Mouse (Mus musculus) spleen, embryonic (tissue): Measurements from ENCODE around the gene Llgl1.

Experiments used
- CTCF ChIA-PET: fragments of 350-600 bp; sonication (Branson Sonifier 250); formaldehyde crosslinking; loops from one replicate; lab custom pipeline; 2022; lab: Charles Lee

Llgl1 gene

DNA sequence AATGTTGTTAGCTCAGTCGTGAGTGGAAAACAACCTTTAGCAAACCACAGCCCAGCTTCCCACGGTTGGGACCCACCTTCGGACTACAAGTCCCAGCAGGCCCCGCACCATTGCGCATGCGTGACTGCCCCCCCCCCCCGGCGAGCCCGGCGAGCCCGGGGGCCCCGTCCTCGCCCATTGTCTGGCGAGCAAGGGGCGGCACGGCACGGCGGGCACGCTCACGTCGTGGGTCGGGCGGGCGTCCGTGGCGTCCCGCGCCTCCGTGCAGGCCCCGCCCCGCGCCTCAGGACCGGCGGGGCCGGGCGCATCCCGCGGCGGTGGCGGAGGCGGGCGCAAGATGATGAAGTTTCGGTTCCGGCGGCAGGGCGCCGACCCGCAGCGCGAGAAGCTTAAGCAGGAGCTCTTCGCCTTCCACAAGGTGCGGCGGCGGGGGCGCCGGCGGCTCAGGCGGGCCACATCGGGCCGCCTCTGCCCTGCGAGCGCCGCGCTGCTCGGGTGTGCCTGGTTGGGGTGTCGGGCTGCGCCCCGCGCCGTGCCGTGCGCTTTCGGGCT lies at the start of gene Llgl1:
Llgl1 (plus strand) TSS at position 200 of the 552 bp plus-strand sequence.
- CTCF ChIA-PET = interaction anchor here (0.6 to 1.2 kb wide), 4 partner anchors 13 to 1507 kb away, joined by 3 to 7 read pairs (median 6); no protein-coding TSS in a partner anchor

DNA sequence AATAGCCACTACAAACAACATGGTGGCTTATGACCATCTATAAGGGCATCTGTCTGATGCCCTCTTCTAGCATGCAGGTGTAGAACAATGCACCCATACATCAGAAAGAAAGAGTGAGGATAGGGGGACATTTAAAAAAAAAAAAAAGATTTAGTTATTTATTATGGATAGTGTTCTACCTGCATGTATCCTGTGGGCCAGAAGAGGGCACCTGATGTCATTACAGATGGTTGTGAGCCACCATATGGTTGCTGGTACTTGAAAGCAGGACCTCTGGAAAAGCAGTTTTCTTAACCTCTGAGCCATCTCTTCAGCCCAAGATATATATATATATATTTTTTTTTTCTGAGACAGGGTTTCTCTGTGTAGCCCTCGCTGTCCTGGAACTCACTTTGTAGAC lies 3.4 kb upstream of the Llgl1 start:
- CTCF ChIA-PET = no interaction called here

DNA sequence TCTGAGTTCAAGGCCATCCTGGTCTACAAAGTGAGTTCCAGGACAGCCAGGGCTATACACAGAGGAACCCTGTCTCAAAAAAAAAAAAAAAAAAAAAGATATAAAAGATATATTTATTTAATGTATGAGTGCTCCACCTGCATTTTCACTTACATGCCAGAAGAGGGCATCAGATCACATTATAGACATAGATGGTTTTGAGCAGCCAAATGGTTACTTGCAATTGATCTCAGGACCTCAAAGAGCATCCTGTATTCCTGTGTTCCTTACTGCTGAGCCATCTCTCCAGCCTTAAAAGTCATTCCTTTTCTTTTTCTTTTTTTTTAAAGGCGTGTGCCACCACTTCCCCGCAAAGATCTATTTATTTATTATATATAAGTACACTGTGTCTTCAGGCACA lies 2.0 kb upstream of the Llgl1 start:
- CTCF ChIA-PET = no interaction called here

DNA sequence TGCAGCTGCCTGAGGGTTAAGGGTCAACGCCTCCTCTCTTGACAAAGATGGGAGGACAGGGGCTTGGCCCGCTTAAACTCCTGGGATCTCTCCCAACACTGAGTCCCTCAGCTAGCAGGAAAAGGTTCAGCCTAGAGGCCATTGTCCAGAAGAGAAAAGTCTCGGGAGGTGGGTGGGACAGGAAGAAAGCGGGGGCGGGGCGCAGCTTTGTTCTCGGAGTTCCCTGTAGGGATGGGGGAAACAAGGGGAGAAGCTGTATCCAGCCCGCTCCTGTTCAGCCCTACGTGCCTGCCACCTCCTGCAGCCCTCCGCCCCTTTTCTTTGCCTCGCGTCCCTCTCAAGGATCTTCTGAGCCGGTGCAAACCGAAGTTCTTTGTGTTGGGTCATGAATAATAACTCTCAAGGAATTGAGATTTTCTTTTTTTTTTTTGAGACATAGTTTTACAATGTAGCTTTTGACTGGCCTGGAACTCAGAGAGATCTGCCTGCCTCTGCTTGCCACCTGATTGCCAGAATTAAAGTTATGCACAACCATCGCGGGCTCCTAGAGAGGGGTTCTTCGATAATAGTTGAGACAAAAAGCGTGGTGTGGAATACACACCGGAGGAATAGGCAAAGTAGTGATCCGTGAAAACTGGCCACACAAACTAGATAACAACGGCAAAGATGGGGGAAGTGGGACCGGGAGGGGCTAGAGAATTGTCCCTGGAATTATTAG lies 558 bp upstream of the Llgl1 start:
- CTCF ChIA-PET = interaction anchor here (0.6 to 1.2 kb wide), 4 partner anchors 13 to 1507 kb away, joined by 3 to 7 read pairs (median 6); no protein-coding TSS in a partner anchor

DNA sequence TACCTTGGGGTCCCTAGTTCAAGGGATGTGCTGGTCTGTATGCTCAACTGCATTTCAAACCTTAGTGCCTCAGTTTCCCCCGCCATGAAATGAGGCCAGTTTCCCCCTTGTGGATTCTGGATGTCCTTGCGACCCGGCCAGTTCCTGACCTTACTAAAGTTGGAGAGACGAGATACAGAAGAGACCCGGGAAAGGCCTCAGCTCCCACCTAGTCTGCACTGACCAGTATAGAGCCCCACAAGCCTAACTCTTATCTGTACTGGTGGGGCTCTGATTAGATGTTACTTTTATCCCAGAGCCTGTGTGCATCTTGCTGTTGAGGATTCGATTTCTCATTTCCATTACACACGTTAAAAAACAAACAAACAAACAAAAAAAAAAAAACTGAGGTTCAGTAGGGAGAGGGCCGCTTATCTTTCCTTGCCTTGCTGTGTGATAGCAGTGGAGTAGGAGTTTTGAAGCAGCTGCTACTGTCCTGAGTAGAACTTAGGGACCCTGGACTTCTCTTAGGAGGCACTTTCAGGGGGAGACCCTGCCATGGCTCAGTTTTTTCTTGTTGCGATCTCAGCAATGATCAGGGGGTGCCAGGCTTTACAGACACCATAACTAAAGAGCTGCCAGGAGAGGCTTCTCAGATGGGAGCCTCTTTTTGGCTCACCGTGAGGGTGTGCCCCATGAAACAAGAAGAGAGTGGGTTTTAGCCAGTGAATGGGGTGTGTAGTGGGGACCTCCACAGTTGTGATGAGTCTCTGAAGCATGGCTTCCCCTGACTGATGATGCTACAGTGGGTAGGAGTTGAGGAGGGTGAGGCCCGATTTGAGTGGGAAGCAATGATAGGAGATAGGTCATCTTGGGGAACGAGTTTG lies 1.0 kb downstream of the Llgl1 start:
- CTCF ChIA-PET = no interaction called here

DNA sequence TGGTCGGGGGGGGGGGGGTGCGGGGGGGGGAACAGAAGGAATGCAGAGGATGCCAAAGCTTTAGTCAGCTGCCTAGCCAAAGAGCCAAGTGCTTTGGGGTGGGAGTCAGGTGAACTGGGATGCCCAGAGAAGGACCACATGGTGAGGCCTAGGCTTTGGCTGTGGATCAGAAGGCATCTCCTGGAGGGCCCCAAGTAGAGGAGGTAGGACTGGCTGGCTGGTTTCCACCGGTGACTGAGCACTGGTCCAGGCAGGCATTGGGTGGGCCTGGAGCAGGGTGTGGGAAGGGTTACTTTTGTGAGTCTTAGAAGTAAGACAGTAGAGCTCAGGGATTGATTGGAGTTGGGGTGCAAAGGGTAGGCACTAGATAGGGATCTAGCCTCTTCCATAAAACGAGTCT lies 2.1 kb downstream of the Llgl1 start:
- CTCF ChIA-PET = no interaction called here

DNA sequence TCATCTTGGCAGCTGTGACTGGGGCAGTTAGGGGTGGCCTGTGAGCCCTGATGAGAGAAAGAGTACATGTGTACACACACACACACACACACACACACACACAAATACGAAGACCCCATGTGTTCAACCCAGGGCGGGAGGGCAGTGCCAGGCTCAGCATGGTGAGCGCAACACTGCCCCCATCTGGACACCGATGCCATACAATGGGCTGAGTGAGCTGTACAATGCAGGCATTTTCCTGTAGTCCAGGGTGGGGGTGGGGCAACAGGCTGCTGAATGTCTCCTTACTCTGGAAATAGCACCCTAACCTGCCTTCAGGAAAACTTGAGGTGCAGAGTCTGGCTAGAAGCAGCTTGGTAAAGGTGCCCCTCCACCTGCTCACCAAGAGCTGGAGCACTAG lies 3.6 kb downstream of the Llgl1 start:
- CTCF ChIA-PET = no interaction called here

DNA sequence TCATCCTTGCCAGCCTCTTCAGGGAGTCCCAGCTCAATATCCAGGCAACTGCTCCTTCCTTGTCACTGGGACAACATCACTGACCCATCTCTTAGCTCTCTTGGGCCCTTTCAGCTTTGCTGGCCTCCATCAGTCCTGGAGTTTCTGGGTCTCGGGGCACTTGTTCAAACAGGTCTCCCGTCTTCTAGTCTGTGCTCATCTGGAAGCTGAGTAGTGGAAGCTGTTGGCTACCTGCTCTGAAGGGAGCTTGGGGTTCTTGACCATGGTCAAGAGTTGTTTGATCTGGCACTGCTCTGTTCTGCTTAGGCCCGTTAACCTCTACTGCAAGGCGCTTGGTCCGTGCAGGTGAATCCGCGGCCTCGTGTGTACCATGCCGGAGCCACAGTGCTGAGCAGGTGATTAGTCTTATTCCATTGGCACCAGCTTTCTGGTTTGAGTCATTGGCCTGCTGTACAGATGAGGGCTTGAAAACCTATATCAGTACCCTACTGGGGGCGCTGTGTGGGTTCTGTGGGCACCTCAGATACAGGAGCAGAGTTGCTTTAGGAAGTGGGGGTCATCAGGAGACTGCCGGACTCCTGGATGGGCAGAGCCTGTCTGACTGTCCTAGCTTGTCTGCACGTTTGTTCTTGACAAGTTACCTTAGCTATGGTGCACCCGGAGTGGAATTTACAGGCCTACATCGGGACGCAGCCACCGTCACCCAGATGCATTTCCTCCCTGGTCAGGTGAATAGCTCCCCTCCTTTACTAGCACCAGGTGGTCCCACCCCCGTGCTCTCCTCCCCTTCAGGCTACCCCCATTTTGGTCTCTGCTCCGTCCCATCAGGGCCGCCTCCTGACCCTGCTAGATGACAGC lies 4.7 kb downstream of the Llgl1 start:
- CTCF ChIA-PET = interaction anchor here (0.9 kb wide), 1 partner anchor 14 kb away, joined by 3 read pairs; no protein-coding TSS in a partner anchor

DNA sequence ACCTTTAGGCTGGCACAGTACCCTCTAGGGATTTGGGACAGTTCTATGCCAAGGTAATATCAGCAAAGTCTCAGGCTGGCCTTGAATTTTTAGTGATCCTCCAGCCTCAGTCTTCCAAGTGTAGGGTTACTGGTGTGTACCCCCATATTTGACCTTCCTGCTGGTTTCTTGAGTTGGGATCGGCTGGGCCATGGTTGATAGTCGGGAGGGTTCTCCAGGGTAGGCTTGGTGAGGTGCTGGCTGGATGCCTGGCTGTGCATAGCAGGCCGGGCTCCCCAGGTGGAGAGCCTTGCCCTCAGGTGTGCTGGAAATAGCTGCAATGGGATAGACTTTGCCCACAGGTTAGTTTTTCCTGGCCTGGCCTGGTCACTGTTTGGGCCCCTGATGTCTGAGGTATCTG lies 5.7 kb downstream of the Llgl1 start:
- CTCF ChIA-PET = no interaction called here

DNA sequence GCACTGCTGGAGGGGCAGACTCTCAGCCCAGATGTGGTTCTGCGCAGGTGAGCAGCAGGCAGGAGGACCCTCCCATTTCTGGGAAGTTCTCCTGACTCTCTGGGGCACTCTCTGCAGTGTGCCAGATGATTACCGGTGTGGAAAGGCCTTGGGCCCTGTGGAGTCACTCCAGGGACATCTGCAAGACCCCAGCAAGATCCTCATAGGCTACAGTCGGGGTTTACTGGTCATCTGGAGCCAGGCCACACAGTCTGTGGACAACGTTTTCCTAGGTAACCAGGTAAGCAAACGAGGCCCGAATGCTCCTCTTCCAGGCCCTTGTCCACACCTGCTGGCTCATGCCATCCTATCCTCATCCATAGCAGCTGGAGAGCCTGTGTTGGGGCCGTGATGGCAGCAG lies 6.6 kb downstream of the Llgl1 start:
- CTCF ChIA-PET = no interaction called here

DNA sequence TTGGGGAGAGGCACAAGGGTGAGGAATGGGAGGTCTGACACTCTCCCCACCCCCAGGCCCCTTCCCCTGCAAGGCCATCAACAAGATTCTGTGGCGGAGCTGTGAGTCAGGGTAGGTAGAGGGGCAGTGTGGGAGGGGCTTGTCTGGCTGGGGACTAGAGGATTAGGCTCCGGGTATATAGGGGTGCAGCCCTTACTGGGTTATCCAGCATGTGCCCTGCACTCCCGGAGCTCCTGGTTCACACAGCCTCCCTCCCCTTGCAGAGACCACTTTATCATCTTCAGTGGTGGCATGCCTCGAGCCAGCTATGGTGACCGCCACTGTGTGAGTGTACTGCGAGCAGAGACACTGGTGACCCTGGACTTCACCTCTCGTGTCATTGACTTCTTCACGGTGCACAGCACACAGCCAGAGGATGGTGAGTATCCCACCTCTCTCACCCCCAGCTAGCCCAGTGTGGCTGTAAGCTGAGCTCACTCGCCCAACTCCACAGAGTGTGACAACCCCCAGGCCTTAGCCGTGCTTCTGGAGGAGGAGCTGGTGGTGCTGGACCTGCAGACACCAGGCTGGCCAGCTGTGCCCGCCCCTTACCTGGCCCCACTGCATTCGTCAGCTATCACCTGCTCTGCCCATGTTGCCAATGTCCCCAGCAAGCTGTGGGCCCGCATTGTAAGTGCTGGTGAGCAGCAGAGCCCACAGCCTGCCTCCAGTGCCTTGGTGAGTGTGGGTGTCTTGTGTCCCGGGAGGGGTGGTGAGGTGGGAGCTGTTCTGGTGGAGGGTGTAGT lies 7.4 kb downstream of the Llgl1 start:
- CTCF ChIA-PET = no interaction called here

DNA sequence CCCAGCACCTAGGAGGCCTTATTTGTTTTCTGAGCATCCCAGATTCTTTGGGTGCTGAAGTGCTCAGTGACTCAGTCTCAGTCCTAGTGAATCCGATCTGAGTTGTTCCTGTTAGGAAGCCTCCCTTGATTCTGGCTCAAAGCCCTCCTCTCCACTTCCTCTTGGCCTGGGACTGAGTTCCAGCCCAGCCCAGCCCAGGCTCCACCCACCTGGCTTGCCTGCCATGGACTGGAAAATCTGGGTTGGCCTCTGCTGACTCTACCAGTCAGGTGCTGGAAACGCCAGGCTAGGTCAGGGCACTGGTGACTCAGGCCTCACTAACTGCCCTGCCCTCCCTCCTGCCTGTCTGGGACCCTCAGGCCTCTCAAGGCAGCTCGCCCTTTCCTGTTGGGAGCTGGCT lies 8.1 kb downstream of the Llgl1 start:
- CTCF ChIA-PET = no interaction called here

DNA sequence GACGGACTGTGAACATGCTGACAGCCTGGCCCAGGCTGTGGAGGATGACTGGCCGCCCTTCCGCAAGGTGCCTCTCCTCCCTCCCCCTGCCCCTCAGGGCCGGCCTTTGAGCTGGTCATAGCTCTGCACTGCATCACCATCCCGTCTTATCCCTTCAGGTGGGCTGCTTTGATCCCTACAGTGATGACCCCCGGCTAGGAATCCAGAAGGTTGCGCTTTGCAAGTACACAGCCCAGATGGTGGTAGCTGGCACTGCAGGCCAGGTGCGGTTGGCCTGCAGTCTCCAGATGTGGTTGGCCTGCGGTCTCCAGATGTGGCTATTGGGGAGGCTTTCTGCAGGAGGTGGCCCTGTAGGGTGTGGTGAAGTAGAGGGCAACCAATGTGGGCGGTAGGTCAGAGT lies 9.1 kb downstream of the Llgl1 start:
- CTCF ChIA-PET = no interaction called here

DNA sequence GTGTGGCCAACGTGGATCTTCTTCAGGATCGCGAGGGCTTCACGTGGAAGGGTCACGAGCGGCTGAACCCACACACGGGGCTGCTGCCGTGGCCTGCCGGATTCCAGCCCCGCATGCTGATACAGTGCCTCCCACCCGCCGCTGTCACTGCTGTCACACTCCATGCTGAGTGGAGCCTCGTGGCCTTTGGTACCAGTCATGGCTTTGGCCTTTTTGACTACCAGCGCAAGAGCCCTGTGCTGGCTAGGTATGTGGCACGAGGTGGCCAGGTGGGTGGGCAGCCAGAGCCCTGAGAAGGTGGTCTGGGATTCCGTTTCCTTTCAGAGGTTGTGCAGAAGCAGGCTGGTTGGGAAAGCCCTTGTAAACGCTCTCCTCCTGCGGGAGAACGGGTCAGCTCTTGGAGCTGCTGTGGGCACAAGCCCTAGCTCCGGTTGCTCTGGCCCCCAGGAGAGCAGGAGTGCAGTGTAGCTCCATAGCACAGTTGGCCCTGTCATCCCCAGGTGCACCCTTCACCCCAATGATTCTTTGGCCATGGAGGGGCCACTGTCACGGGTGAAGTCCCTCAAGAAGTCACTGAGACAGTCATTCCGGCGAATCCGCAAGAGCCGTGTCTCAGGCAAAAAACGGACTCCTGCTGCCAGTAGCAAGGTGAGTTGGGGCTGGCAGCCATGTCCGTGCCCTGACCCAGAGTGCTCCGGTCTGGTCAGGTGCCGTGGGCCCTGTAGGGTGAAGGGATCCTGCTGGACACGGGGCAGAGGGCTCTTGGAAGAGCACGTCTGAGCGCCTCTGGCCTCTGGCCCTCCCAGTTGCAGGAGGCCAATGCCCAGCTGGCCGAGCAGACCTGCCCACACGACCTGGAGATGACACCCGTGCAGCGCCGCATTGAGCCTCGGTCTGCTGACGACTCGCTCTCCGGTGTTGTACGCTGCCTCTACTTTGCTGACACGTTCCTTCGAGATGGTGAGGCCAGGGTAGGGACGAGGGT lies 10.2 kb downstream of the Llgl1 start:
- CTCF ChIA-PET = no interaction called here

DNA sequence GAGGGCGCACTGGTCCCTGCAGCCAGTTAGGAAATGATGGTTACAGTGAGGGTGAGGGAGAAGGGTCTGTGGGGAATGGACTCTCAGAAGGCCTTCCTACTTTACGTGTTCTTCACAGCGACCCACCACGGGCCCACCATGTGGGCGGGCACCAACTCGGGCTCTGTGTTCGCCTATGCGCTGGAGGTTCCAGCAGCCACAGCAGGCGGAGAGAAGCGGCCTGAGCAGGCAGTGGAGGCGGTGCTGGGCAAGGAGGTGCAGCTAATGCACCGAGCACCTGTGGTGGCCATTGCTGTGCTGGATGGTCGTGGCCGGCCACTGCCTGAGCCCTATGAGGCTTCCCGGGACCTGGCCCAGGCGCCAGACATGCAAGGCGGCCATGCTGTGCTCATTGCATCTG lies 11.7 kb downstream of the Llgl1 start:
- CTCF ChIA-PET = no interaction called here

DNA sequence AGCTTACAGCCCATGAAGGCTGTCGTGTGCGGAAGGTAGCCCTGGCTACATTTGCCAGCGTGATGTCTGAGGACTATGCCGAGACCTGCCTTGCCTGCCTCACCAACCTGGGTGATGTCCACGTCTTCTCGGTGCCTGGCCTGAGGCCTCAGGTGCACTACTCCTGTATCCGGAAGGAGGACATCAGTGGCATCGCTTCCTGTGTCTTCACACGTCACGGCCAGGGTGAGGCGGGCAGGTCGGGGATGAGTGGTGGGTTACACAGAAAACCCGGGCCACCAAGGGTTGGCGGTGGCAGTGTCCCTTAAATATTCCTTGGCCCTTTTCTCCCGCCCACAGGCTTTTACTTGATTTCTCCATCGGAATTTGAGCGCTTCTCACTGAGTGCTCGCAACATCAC lies 12.5 kb downstream of the Llgl1 start:
- CTCF ChIA-PET = interaction anchor here (0.6 kb wide), 1 partner anchor 13 kb away, joined by 3 read pairs; the partner anchor contains the start of gene Llgl1

DNA sequence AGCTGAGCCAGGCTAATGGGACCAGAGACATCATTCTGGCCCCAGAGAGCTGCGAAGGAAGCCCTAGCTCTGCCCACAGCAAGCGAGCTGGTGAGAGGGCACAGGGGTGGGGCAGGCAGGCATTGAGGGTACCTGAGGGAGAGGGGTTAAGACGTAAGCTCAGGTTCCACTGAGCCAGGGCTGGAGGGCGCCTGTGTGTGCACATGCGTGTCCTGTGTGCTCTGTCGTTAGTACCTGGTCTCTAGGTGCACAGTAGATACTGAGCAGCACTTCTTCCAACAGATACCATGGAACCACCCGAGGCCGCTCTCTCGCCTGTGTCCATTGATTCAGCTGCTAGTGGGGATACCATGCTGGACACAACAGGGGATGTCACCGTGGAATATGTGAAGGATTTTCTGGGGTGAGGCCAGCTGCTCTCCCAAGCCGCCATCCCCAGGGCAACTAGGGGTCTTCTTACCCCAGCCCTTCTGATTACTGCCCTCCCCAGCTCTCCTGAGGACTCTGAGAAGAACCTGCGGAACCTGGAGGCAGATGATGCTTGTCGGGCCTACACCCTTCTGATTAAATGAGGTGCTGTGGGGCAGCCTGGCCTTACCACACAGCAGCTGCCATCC lies 13.2 kb downstream of the Llgl1 start:
- CTCF ChIA-PET = interaction anchor here (0.6 kb wide), 1 partner anchor 13 kb away, joined by 3 read pairs; the partner anchor contains the start of gene Llgl1

DNA sequence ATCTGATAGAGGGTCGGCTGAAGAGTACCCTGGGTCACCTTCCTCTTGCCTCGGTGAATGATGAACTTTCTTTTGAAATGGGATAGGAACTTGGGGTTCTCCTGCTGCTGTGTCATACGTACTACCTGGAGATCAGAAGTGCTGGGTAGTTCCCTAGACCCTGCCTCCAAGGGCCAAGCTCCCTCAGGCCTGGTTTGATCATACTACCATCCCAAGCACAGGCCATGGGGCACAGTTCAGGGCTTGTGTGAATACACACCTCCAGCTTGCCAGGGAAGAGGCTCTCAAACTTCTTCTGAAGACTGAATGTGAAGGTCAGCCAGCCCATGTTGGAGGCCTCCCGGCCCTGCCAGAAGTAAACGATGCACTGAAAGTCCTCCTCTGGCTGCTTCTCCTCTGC lies 16.3 kb downstream of the Llgl1 start:
- CTCF ChIA-PET = no interaction called here

DNA sequence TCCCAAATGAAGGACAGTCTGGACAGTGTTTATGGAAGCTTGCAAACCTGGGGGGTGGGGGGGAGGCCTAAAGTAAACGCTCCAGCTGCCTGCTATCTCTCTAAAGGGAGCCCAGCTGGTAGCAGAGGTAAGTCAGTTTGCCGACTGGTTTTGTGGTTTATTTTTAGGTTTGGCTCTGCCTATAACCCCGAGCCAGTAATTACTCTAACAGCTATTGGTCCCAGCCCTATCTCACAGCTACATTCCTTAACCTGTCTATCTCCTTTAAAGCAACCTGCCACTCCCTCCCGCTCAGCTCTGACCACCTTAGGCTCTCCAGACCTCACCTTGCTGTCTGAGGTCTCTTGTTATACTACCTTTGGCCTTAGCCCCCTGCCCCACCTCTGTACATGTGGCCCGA lies 19.7 kb downstream of the Llgl1 start:
- CTCF ChIA-PET = no interaction called here
